Mouse (Mus musculus): ENCODE measurements around the gene Lamtor5. TPM values are rescaled to one million over a fixed set of nuclear protein-coding genes. Genes with fewer than 3 reads are reported as not detected.

Gene Lamtor5
- polyA plus RNA-seq, 1 experiment from 2014 or later = 189 TPM

GRCm38 (mm10) chr3:107239607-107240006 lies 39.1 kb upstream of the Lamtor5 start, which contains the start of gene Prok1:
Prok1 (minus strand) TSS chr3:107239707.
- no peaks in the 10 kb centered on the region for H3K27me3 ChIP-seq (ENCODE audit: control insufficient read depth, insufficient read depth, low read depth, low read length)
- no peaks in the 10 kb centered on the region for H3K4me1 ChIP-seq (replicated peaks; ENCODE audit: control insufficient read depth, insufficient read depth, low read length)
- H3K9me3 ChIP-seq (ENCODE audit: control insufficient read depth, low read length) = no peaks in the 10 kb centered on the region
- WGBS = 89% methylated on average over 9 of the region's 9 CpGs
- no peak within 1 kb of the TSS for H3K9ac ChIP-seq (ENCODE audit: low read length)
- H3K4me3 ChIP-seq (ENCODE audit: low read length) = no peak within 1 kb of the TSS
- H3K27ac ChIP-seq (ENCODE audit: low read length) = no peak within 1 kb of the TSS
- ATAC-seq (ENCODE audit: low read depth) = no peak
- no peaks in the 10 kb centered on the region for H3K36me3 ChIP-seq (ENCODE audit: control insufficient read depth, insufficient read depth, low read length)
- no peak within 1 kb of the TSS for H3K4me2 ChIP-seq (ENCODE audit: low read depth, low read length)

- H3K27ac ChIP-seq (ENCODE audit: low read length) = no peak overlapping the region
- H3K27me3 ChIP-seq (ENCODE audit: control insufficient read depth, insufficient read depth, low read depth, low read length) = no peaks in the 10 kb centered on the region
- H3K4me3 ChIP-seq (ENCODE audit: low read length) = no peak overlapping the region
- H3K36me3 ChIP-seq (ENCODE audit: control insufficient read depth, insufficient read depth, low read length) = no peaks in the 10 kb centered on the region
- ATAC-seq (ENCODE audit: low read depth) = no peak
- H3K4me1 ChIP-seq (replicated peaks; ENCODE audit: control insufficient read depth, insufficient read depth, low read length) = no peaks in the 10 kb centered on the region
- 50% methylated on average over 14 of the region's 14 CpGs for WGBS
- no peak overlapping the region for H3K9ac ChIP-seq (ENCODE audit: low read length)
- H3K9me3 ChIP-seq (ENCODE audit: control insufficient read depth, low read length) = no peaks in the 10 kb centered on the region
- H3K4me2 ChIP-seq (ENCODE audit: low read depth, low read length) = no peak overlapping the region
Observed at GRCm38 (mm10) chr3:107241389-107242094, 37.1 kb upstream of the Lamtor5 start.

GRCm38 (mm10) chr3:107246876-107247275 lies 31.8 kb upstream of the Lamtor5 start:
- ATAC-seq (ENCODE audit: low read depth) = no peak
- Histone ChIP-seq H3K36me3 (ENCODE audit: control insufficient read depth, insufficient read depth, low read length) (no peaks in the 10 kb centered on the region), H3K27ac (ENCODE audit: low read length) (no peak overlapping the region), H3K4me2 (ENCODE audit: low read depth, low read length) (no peak overlapping the region), H3K27me3 (ENCODE audit: control insufficient read depth, insufficient read depth, low read depth, low read length) (no peaks in the 10 kb centered on the region), H3K4me3 (ENCODE audit: low read length) (no peak overlapping the region), H3K4me1 (replicated peaks; ENCODE audit: control insufficient read depth, insufficient read depth, low read length) (no peaks in the 10 kb centered on the region), H3K9me3 (ENCODE audit: control insufficient read depth, low read length) (no peaks in the 10 kb centered on the region), H3K9ac (ENCODE audit: low read length) (no peak overlapping the region)
- WGBS = 68% methylated on average over 6 of the region's 6 CpGs

GRCm38 (mm10) chr3:107249042-107249441 lies 29.6 kb upstream of the Lamtor5 start:
- Histone ChIP-seq H3K4me2 (ENCODE audit: low read depth, low read length) (no peak overlapping the region), H3K36me3 (ENCODE audit: control insufficient read depth, insufficient read depth, low read length) (no peaks in the 10 kb centered on the region), H3K4me3 (ENCODE audit: low read length) (no peak overlapping the region), H3K9ac (ENCODE audit: low read length) (no peak overlapping the region), H3K9me3 (ENCODE audit: control insufficient read depth, low read length) (no peaks in the 10 kb centered on the region), H3K4me1 (replicated peaks; ENCODE audit: control insufficient read depth, insufficient read depth, low read length) (no peaks in the 10 kb centered on the region), H3K27ac (ENCODE audit: low read length) (no peak overlapping the region), H3K27me3 (ENCODE audit: control insufficient read depth, insufficient read depth, low read depth, low read length) (no peaks in the 10 kb centered on the region)
- WGBS = 46% methylated on average over 3 of the region's 3 CpGs
- no peak for ATAC-seq (ENCODE audit: low read depth)

GRCm38 (mm10) chr3:107250320-107250719 lies 28.3 kb upstream of the Lamtor5 start:
- Histone ChIP-seq H3K4me3 (ENCODE audit: low read length) (no peak overlapping the region), H3K9ac (ENCODE audit: low read length) (no peak overlapping the region), H3K4me1 (replicated peaks; ENCODE audit: control insufficient read depth, insufficient read depth, low read length) (no peaks in the 10 kb centered on the region), H3K36me3 (ENCODE audit: control insufficient read depth, insufficient read depth, low read length) (no peaks in the 10 kb centered on the region), H3K27me3 (ENCODE audit: control insufficient read depth, insufficient read depth, low read depth, low read length) (no peaks in the 10 kb centered on the region), H3K27ac (ENCODE audit: low read length) (no peak overlapping the region), H3K4me2 (ENCODE audit: low read depth, low read length) (no peak overlapping the region), H3K9me3 (ENCODE audit: control insufficient read depth, low read length) (no peaks in the 10 kb centered on the region)
- 22% methylated on average over 2 of the region's 2 CpGs for WGBS
- no peak for ATAC-seq (ENCODE audit: low read depth)

- Histone ChIP-seq H3K9ac (ENCODE audit: low read length) (no peak overlapping the region), H3K36me3 (ENCODE audit: control insufficient read depth, insufficient read depth, low read length) (no peaks in the 10 kb centered on the region), H3K27me3 (ENCODE audit: control insufficient read depth, insufficient read depth, low read depth, low read length) (no peaks in the 10 kb centered on the region), H3K4me2 (ENCODE audit: low read depth, low read length) (no peak overlapping the region), H3K9me3 (ENCODE audit: control insufficient read depth, low read length) (no peaks in the 10 kb centered on the region), H3K27ac (ENCODE audit: low read length) (0 out of 2 replicates have a peak overlapping the region, but pooled peaks have one; percentile 30), H3K4me1 (replicated peaks; ENCODE audit: control insufficient read depth, insufficient read depth, low read length) (no peaks in the 10 kb centered on the region), H3K4me3 (ENCODE audit: low read length) (no peak overlapping the region)
- peak; percentile 68 for ATAC-seq (ENCODE audit: low read depth)
- 52% methylated on average over 4 of the region's 4 CpGs for WGBS
Observed at GRCm38 (mm10) chr3:107252035-107252434, 26.6 kb upstream of the Lamtor5 start.

GRCm38 (mm10) chr3:107253925-107254324 lies 24.7 kb upstream of the Lamtor5 start:
- Histone ChIP-seq H3K36me3 (ENCODE audit: control insufficient read depth, insufficient read depth, low read length) (no peaks in the 10 kb centered on the region), H3K27me3 (ENCODE audit: control insufficient read depth, insufficient read depth, low read depth, low read length) (no peaks in the 10 kb centered on the region), H3K9ac (ENCODE audit: low read length) (no peak overlapping the region), H3K4me3 (ENCODE audit: low read length) (no peak overlapping the region), H3K4me1 (replicated peaks; ENCODE audit: control insufficient read depth, insufficient read depth, low read length) (no peaks in the 10 kb centered on the region), H3K27ac (ENCODE audit: low read length) (no peak overlapping the region), H3K4me2 (ENCODE audit: low read depth, low read length) (no peak overlapping the region), H3K9me3 (ENCODE audit: control insufficient read depth, low read length) (no peaks in the 10 kb centered on the region)
- ATAC-seq (ENCODE audit: low read depth) = no peak
- WGBS = 67% methylated on average over 5 of the region's 5 CpGs

- no peaks in the 10 kb centered on the region for H3K36me3 ChIP-seq (ENCODE audit: control insufficient read depth, insufficient read depth, low read length)
- no peaks in the 10 kb centered on the region for H3K4me1 ChIP-seq (replicated peaks; ENCODE audit: control insufficient read depth, insufficient read depth, low read length)
- 74% methylated on average over 3 of the region's 3 CpGs for WGBS
- ATAC-seq (ENCODE audit: low read depth) = no peak
- no peaks in the 10 kb centered on the region for H3K27me3 ChIP-seq (ENCODE audit: control insufficient read depth, insufficient read depth, low read depth, low read length)
- H3K9me3 ChIP-seq (ENCODE audit: control insufficient read depth, low read length) = no peaks in the 10 kb centered on the region
- no peak overlapping the region for H3K27ac ChIP-seq (ENCODE audit: low read length)
- no peak overlapping the region for H3K4me3 ChIP-seq (ENCODE audit: low read length)
- no peak overlapping the region for H3K9ac ChIP-seq (ENCODE audit: low read length)
- no peak overlapping the region for H3K4me2 ChIP-seq (ENCODE audit: low read depth, low read length)
Observed at GRCm38 (mm10) chr3:107255992-107256391, 22.7 kb upstream of the Lamtor5 start.

- Histone ChIP-seq H3K27me3 (ENCODE audit: control insufficient read depth, insufficient read depth, low read depth, low read length) (no peaks in the 10 kb centered on the region), H3K4me3 (ENCODE audit: low read length) (no peak overlapping the region), H3K4me1 (replicated peaks; ENCODE audit: control insufficient read depth, insufficient read depth, low read length) (no peaks in the 10 kb centered on the region), H3K4me2 (ENCODE audit: low read depth, low read length) (no peak overlapping the region), H3K27ac (ENCODE audit: low read length) (no peak overlapping the region), H3K9me3 (ENCODE audit: control insufficient read depth, low read length) (no peaks in the 10 kb centered on the region), H3K9ac (ENCODE audit: low read length) (no peak overlapping the region), H3K36me3 (ENCODE audit: control insufficient read depth, insufficient read depth, low read length) (no peaks in the 10 kb centered on the region)
- WGBS = 38% methylated on average over 7 of the region's 7 CpGs
- ATAC-seq (ENCODE audit: low read depth) = no peak
Observed at GRCm38 (mm10) chr3:107256724-107257123, 21.9 kb upstream of the Lamtor5 start.

Measured in lung, embryonic 16.5 days (tissue).